Mouse (Mus musculus) lung, adult 18-20 months (tissue): ENCODE measurements at regions not wholly inside any gene's neighbourhood (a gene's known extent, or its start where the extent isn't known, plus 50 kb on each side); places are given as distances from the start of the nearest gene placed in this dataset.
"Not testable (repeated sequence)": the region's sequence is repeated elsewhere in the genome, so short reads cannot be mapped to it uniquely, and the experiment has no call there.

Experiments
- DNase-seq, 2 experiments: peaks; one replicate each; pipeline ENCODE4 v3.0.0; 2022; ENCODE audit warnings: mixed read lengths in 2 of 2

GRCm38 (mm10) chr5:102123285-102123684 lies 53.6 kb upstream of the Wdfy3 start:
- DNase-seq = no peak

GRCm38 (mm10) chr5:102126737-102127136 lies 57.0 kb upstream of the Wdfy3 start:
- DNase-seq = peak; percentile 6 to 13

- no peak for DNase-seq
These were observed 78.3 kb upstream of the Wdfy3 start for GRCm38 (mm10) chr5:102147991-102148390.

- peak; percentile 43 to 54 for DNase-seq
These were observed 79.9 kb upstream of the Wdfy3 start for GRCm38 (mm10) chr5:102149481-102150129.

- no peak for DNase-seq
These were observed 89.9 kb upstream of the Wdfy3 start for GRCm38 (mm10) chr5:102159621-102160020.

GRCm38 (mm10) chr5:102167981-102168380 lies 98.3 kb upstream of the Wdfy3 start:
- DNase-seq = no peak

- DNase-seq = no peak
These were observed 102.1 kb upstream of the Wdfy3 start for GRCm38 (mm10) chr5:102171808-102172207.

- no peak for DNase-seq
These were observed 110.5 kb upstream of the Wdfy3 start for GRCm38 (mm10) chr5:102180250-102180649.

GRCm38 (mm10) chr5:102188951-102189350 lies 119.2 kb upstream of the Wdfy3 start:
- not testable (repeated sequence) for DNase-seq

GRCm38 (mm10) chr5:102206456-102206855 lies 136.7 kb upstream of the Wdfy3 start:
- no peak for DNase-seq

GRCm38 (mm10) chr5:102206953-102207352 lies 137.2 kb upstream of the Wdfy3 start:
- peak; percentile 63 to 76 for DNase-seq

GRCm38 (mm10) chr5:102213145-102213544 lies 143.4 kb upstream of the Wdfy3 start:
- DNase-seq = peak; percentile 15 to 17

GRCm38 (mm10) chr5:102227131-102227530 lies 157.4 kb upstream of the Wdfy3 start:
- DNase-seq = no peak

- DNase-seq = no peak
These were observed 172.9 kb upstream of the Wdfy3 start for GRCm38 (mm10) chr5:102242614-102243013.

- no peak for DNase-seq
These were observed 175.0 kb upstream of the Wdfy3 start for GRCm38 (mm10) chr5:102244706-102245105.

GRCm38 (mm10) chr5:102248747-102249146 lies 179.0 kb upstream of the Wdfy3 start:
- no peak for DNase-seq

- no peak for DNase-seq
These were observed 181.4 kb upstream of the Wdfy3 start for GRCm38 (mm10) chr5:102251076-102251475.

GRCm38 (mm10) chr5:102253786-102254185 lies 184.1 kb upstream of the Wdfy3 start:
- no peak for DNase-seq

- no peak for DNase-seq
These were observed 187.4 kb upstream of the Wdfy3 start for GRCm38 (mm10) chr5:102257104-102257503.

GRCm38 (mm10) chr5:102261621-102262020 lies 191.9 kb upstream of the Wdfy3 start:
- DNase-seq = no peak

GRCm38 (mm10) chr5:102266451-102266850 lies 196.7 kb upstream of the Wdfy3 start:
- DNase-seq = no peak

GRCm38 (mm10) chr5:102267150-102267549 lies 197.4 kb upstream of the Wdfy3 start:
- no peak for DNase-seq

- no peak for DNase-seq
These were observed 199.5 kb upstream of the Wdfy3 start for GRCm38 (mm10) chr5:102269204-102269603.

- no peak for DNase-seq
These were observed 205.6 kb upstream of the Arhgap24 start for GRCm38 (mm10) chr5:102275621-102276020.

- DNase-seq = no peak
These were observed 194.1 kb upstream of the Arhgap24 start for GRCm38 (mm10) chr5:102287131-102287530.
